Mouse (Mus musculus) forebrain, embryonic 16.5 days (tissue): ENCODE data around the gene Helz. TPM values are rescaled to one million over a fixed set of nuclear protein-coding genes. Genes with fewer than 3 reads are reported as not detected.

Experiments used
- ATAC-seq: fragments of 200-750 bp; cut with Nextera tagmentation; 2 replicates; pipeline ENCODE4 v1.8.0; 2017; ENCODE audit warnings: mild to moderate bottlenecking, moderate library complexity
- H3K27ac ChIP-seq: fragments of 300-500 bp; sonication (generic); 2 replicates; pipeline ENCODE4 v1.5.1; 2014; ENCODE audit warnings: low read length, control low read depth
- H3K27me3 ChIP-seq: fragments of 300-500 bp; sonication (generic); replicated peaks from 2 replicates; pipeline ENCODE4 v1.6.1; 2014; ENCODE audit warnings: low read length; ENCODE audit not compliant: control insufficient read depth, insufficient read depth
- H3K36me3 ChIP-seq: fragments of 300-500 bp; sonication (generic); 2 replicates; pipeline ENCODE4 v1.6.1; 2014; ENCODE audit not compliant: control insufficient read depth, insufficient read depth
- H3K4me1 ChIP-seq: fragments of 300-500 bp; sonication (generic); replicated peaks from 2 replicates; pipeline ENCODE4 v1.6.1; 2014; ENCODE audit warnings: low read length; ENCODE audit not compliant: control insufficient read depth, insufficient read depth
- H3K4me2 ChIP-seq: fragments of 300-500 bp; sonication (generic); 2 replicates; pipeline ENCODE4 v1.6.1; 2014; ENCODE audit warnings: mild to moderate bottlenecking, low read length, control low read depth
- H3K4me3 ChIP-seq: fragments of 300-500 bp; sonication (generic); replicated peaks from 2 replicates; pipeline ENCODE4 v1.5.1; 2014; ENCODE audit warnings: mild to moderate bottlenecking, low read length, control low read depth
- H3K9ac ChIP-seq: fragments of 300-500 bp; sonication (generic); replicated peaks from 2 replicates; pipeline ENCODE4 v1.6.1; 2014; ENCODE audit warnings: low read depth, low read length, control low read depth
- H3K9me3 ChIP-seq: fragments of 300-500 bp; sonication (generic); 2 replicates; pipeline ENCODE4 v1.6.1; 2016; ENCODE audit warnings: low read length; ENCODE audit not compliant: control insufficient read depth
- WGBS: fragments of 180-500 bp; shearing (Covaris S2); extraction: QIAGEN DNeasy Blood & Tissue Kit; methylation state at CpG from one replicate; pipeline ENCODE4 v1.1.7; 2014; 5-methylcytosine and 5-hydroxymethylcytosine counted together
- polyA plus RNA-seq: library from polyadenylated mRNA; unstranded; fragments of >200 nt; fragmentation: Nextera tagmentation; extraction: Ambion mirVana; gene quantifications from 2 replicates; pipeline ENCODE4 v1.2.1, GENCODE M21; 2015

The Helz gene
- polyA plus RNA-seq, 1 experiment from 2014 or later = 20.4 TPM

DNA sequence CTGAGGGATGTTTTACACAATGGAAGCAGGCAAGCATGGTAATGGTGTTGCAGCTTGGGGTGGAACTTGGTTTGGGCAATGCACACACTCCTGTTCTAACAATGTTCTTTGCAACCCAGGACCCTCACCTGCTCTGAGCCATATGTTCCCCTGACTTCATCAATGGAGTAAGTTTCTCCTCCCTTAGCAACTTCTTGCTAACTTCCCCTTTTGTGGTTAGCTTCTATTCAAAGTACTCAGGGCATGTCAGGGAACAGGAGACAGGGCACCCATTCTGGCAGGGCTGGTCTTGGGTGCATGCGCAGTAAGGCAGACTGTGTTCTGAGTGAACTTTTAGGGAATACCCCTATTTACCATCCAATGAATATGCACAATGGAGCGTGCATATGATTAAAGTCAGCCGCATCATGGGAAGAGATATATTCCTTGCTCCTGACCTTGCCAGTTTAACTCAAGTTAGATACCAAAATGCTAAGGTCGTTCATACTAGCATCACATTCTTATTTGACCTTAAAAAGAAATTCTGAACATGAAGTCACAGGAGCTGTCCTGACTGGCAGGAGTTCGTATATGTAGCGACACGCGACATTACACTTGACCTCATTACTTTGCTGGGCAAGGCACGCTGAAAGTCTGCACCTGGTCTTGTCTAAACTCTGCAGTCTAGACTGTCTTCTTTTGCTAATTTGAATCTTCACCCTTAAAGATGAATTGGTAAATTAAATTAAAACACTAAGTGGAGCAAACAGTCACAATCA is 172.7 kb downstream of the Helz start:
- no peak for ATAC-seq
- WGBS = 90% methylated on average over 9 of the region's 9 CpGs
- H3K27me3 ChIP-seq = no peaks in the 10 kb centered on the region
- no peaks in the 10 kb centered on the region for H3K36me3 ChIP-seq
- H3K4me2 ChIP-seq = no peak overlapping the region
- no peak overlapping the region for H3K9ac ChIP-seq
- no peaks in the 10 kb centered on the region for H3K9me3 ChIP-seq
- H3K4me3 ChIP-seq = no peak overlapping the region
- no peak overlapping the region for H3K27ac ChIP-seq
- H3K4me1 ChIP-seq = no peaks in the 10 kb centered on the region

DNA sequence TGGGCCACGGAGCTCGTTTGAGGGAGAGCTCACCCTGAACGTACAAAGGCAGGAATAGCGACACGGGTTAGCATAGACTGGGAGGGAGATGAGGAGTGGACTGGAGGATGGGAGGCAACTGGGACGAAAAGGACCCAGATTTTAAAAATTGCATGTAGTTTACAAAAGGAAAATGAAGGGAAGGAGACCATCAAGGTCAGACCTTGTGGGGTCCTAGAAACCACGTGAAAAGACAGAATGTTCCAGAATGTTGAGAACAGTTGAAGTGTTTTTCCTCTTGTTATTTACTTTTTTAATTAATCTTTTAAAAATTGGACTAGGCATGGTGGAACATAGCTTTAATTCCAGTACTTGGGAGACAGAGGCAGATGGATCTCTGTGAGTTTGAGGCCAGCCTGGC is 173.3 kb downstream of the Helz start:
- WGBS = 77% methylated on average over 7 of the region's 7 CpGs
- H3K4me3 ChIP-seq = no peak overlapping the region

DNA sequence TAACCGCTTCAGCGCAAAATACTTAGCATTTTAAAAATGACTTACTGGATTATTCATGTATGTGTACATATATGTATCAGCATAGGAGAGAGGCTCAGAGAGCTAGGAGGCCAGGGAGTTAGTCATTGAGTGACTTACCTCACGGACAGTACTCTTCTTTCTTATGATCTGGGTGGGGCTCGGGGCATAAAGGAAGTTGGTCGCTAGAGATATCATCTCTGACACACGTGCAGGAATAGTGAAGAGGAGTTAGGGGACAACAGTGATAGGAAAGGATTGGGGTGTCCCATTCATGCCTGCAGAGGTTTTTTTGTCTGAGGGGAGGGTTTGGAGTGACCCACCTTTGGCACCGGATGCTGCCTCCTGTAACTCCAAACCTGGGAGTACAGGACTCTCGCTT is 176.9 kb downstream of the Helz start:
- Histone ChIP-seq H3K4me2 (no peak overlapping the region), H3K27ac (no peak overlapping the region), H3K36me3 (no peaks in the 10 kb centered on the region), H3K9me3 (no peaks in the 10 kb centered on the region), H3K4me3 (no peak overlapping the region), H3K9ac (no peak overlapping the region), H3K27me3 (no peaks in the 10 kb centered on the region), H3K4me1 (no peaks in the 10 kb centered on the region)
- no peak for ATAC-seq
- WGBS = 92% methylated on average over 8 of the region's 8 CpGs

More for the DNA sequence above, 173.3 kb downstream of the Helz start:
- Histone ChIP-seq H3K4me1 (no peaks in the 10 kb centered on the region), H3K36me3 (no peaks in the 10 kb centered on the region), H3K27ac (no peak overlapping the region), H3K4me2 (no peak overlapping the region), H3K27me3 (no peaks in the 10 kb centered on the region), H3K9me3 (no peaks in the 10 kb centered on the region), H3K9ac (no peak overlapping the region)
- no peak for ATAC-seq

DNA sequence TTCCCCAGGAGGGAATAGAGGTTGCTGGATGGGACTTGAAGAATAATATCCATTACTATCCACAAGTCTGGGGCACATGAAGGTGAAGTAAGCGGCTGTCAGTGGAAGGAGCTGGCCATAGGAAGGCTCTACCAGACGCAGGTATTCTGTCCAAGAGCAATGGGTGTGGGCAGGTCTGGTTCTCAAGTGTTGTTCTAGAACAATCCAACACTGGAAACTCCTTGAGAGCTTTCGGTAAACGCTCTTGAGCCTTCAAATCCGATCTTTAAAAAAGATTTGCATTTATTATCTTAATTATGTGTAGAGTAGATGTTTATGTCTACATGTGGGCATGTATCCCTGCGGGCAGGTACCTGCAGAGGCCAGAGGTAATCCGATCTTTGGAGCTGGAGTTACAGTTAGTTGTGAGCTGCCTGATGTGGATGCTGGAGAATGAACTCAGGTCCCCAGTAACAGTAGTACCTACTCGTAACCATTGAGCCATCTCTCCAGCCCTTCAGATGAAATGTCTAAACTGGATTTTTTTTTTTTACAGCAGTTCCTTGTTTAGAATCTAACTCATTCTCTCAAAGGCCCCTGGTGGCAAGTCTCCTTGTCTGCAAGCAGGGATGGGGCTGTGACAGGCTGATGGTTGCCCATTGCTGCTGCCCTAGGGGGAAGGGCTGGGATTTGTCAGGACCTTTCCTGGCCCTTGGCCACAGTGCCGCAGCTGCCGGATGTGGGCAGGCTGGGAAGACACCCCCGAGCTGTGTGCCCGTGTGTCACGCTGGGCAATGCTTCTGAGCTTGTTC is 180.5 kb downstream of the Helz start:
- Histone ChIP-seq H3K27ac (no peak overlapping the region), H3K9me3 (no peaks in the 10 kb centered on the region), H3K27me3 (no peaks in the 10 kb centered on the region), H3K4me3 (no peak overlapping the region), H3K4me2 (no peak overlapping the region), H3K9ac (no peak overlapping the region), H3K36me3 (0 out of 2 replicates have a peak, but pooled peaks cover 2% of the 10 kb centered on the region), H3K4me1 (no peaks in the 10 kb centered on the region)
- 85% methylated on average over 13 of the region's 13 CpGs for WGBS
- no peak for ATAC-seq

DNA sequence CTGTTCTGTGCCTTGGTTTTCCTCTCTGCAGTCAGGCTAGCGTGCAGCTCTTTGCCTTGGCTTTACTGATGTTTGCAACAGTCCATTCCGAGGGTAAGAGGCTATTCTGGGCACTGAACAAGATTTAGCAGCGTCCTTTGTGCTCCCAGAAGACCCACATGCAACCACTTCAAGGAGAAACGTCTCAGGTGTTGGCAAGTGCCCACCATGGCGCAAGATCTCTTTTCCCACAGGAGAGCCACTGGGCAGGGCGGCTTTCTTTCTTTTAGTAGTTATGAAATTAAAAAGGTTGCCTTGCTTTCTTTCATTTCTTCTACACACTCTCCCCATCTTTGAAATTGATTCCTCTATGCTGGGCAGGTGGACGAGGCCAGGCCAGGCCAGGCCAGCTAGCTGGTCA is 181.4 kb downstream of the Helz start:
- WGBS = 86% methylated on average over 7 of the region's 7 CpGs
- Histone ChIP-seq H3K9me3 (no peaks in the 10 kb centered on the region), H3K4me3 (no peak overlapping the region), H3K4me2 (no peak overlapping the region), H3K27ac (no peak overlapping the region), H3K27me3 (no peaks in the 10 kb centered on the region), H3K4me1 (no peaks in the 10 kb centered on the region), H3K36me3 (peaks cover 5% of the 10 kb centered on the region; the same call in 1 of the 2 replicates), H3K9ac (no peak overlapping the region)
- no peak for ATAC-seq

DNA sequence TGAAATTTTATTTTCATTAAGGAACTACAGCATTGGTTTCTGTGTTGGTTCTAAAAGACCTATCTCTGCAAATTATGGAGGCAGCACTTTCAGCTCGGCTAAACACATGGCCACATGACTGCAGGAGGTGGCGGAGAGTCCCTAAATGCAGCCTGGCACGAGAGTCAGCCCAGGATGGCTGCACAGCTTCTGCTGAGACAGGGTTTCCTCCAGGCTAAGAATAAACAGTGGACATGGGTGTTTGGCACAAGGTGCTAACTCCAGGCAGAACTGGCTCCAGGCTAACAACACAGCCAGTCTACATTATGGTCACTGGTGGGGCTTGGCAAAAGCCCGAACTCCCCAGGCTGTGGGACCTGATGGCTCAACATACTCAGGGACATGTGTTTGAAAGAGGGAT is 183.2 kb downstream of the Helz start:
- ATAC-seq = no peak
- peaks cover 20% of the 10 kb centered on the region for H3K36me3 ChIP-seq

DNA sequence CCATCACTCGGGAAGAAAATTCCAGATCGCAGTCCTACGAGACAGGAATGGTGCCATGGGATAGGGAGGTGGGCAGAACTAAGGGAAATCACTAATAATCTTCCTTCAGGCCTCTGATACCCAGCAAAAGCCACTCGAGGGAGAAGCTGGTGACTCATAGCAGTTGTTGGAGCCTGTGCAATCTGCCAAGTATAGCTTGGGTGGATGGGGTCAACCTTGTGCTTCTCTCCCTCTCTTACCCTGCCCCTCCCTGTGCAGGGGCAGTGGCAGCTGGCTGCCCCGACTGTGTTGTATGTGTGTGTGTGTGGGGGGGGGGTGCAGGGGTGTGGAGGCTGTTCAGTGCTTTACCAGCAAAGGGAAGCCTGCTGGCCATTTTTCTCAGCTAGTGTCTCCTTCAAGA is 183.8 kb downstream of the Helz start:
- no peak for ATAC-seq
- H3K36me3 ChIP-seq = peaks cover 24% of the 10 kb centered on the region
- WGBS = 84% methylated on average over 5 of the region's 5 CpGs
- no peaks in the 10 kb centered on the region for H3K27me3 ChIP-seq
- no peaks in the 10 kb centered on the region for H3K4me1 ChIP-seq
- H3K9me3 ChIP-seq = no peaks in the 10 kb centered on the region
- no peak overlapping the region for H3K4me2 ChIP-seq
- H3K9ac ChIP-seq = no peak overlapping the region
- H3K27ac ChIP-seq = no peak overlapping the region
- H3K4me3 ChIP-seq = no peak overlapping the region

More for the DNA sequence above, 183.2 kb downstream of the Helz start:
- 96% methylated on average over 4 of the region's 4 CpGs for WGBS
- no peaks in the 10 kb centered on the region for H3K9me3 ChIP-seq
- no peak overlapping the region for H3K9ac ChIP-seq
- H3K27me3 ChIP-seq = no peaks in the 10 kb centered on the region
- no peak overlapping the region for H3K4me2 ChIP-seq
- no peak overlapping the region for H3K27ac ChIP-seq
- no peaks in the 10 kb centered on the region for H3K4me1 ChIP-seq
- no peak overlapping the region for H3K4me3 ChIP-seq

DNA sequence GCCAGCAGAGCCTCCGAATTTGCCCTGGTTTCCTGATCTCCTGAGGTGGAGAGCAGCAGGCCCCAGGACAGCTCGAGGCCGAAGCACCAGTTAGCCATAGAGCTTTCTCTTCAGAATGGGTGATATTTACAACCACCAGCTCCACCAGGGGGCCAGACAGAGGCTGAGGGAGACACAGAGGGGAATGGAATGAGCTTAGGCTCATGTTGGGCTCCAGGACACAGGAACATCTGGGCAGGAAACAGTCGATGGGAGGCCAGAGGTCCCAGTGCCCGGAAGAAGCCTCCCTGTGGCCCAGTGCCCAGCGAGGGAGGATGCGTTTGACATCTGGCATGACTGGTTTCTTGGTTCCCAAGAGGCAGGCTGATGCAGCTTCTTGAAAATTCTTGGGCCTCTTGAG is 186.4 kb downstream of the Helz start:
- no peak overlapping the region for H3K27ac ChIP-seq
- peaks cover 27% of the 10 kb centered on the region for H3K36me3 ChIP-seq
- H3K4me1 ChIP-seq = no peaks in the 10 kb centered on the region
- no peaks in the 10 kb centered on the region for H3K27me3 ChIP-seq
- H3K9me3 ChIP-seq = no peaks in the 10 kb centered on the region
- no peak overlapping the region for H3K4me2 ChIP-seq
- H3K4me3 ChIP-seq = no peak overlapping the region
- ATAC-seq = no peak
- H3K9ac ChIP-seq = no peak overlapping the region
- WGBS = 95% methylated on average over 7 of the region's 7 CpGs

DNA sequence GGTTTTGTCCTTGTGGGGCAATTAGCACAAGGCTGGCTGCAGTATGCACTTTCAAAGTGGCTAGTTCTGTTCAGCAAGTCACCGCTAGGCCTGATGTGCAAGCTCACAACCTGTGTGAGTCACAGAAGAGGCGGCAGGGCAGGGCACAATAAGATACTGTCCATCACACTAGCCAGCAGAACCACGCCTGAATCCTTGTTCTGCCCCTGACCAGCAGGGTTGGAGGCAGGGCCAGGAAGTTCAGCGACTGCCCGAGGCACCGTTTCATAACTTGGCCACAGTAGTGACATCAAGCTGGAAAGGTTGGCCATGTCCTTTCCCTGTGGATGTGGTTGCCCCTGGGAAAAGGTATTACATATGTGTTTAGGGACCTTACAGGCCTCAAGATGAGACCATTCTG is 190.2 kb downstream of the Helz start:
- Histone ChIP-seq H3K9ac (no peak overlapping the region), H3K9me3 (no peaks in the 10 kb centered on the region), H3K4me3 (no peak overlapping the region), H3K4me1 (no peaks in the 10 kb centered on the region), H3K4me2 (no peak overlapping the region), H3K27me3 (no peaks in the 10 kb centered on the region), H3K27ac (no peak overlapping the region), H3K36me3 (peaks cover 26% of the 10 kb centered on the region)
- ATAC-seq = no peak
- WGBS = 91% methylated on average over 6 of the region's 6 CpGs
